Mouse (Mus musculus): ENCODE measurements around the gene Dpm3. TPM values are rescaled to one million over a fixed set of nuclear protein-coding genes. Genes with fewer than 3 reads are reported as not detected.

Gene Dpm3
- polyA plus RNA-seq, 1 experiment from 2014 or later = 82.9 TPM

- no peak for ATAC-seq (ENCODE audit: low FRiP score)
- WGBS = 42% methylated on average over 2 of the region's 2 CpGs
Measured at GRCm38 (mm10) chr3:89285526-89285925, 26.4 kb downstream of the Dpm3 start.

GRCm38 (mm10) chr3:89287286-89287685, 28.1 kb downstream of the Dpm3 start:
- no peaks in the 10 kb centered on the region for H3K36me3 ChIP-seq (ENCODE audit: control insufficient read depth, insufficient read depth, low read length)
- no peaks in the 10 kb centered on the region for H3K27me3 ChIP-seq (ENCODE audit: control insufficient read depth, insufficient read depth, low read length)
- no peak overlapping the region for H3K4me3 ChIP-seq (ENCODE audit: low read depth, low read length)
- H3K4me2 ChIP-seq (replicated peaks; ENCODE audit: low read depth, low read length) = no peak overlapping the region
- no peak for ATAC-seq (ENCODE audit: low FRiP score)
- no peak overlapping the region for H3K9ac ChIP-seq (ENCODE audit: low read depth, low read length)
- no peak for DNase-seq (ENCODE audit: low spot score)
- no peaks in the 10 kb centered on the region for H3K9me3 ChIP-seq (ENCODE audit: control insufficient read depth, low read length)
- H3K4me1 ChIP-seq (replicated peaks; ENCODE audit: control insufficient read depth, insufficient read depth, low read length) = no peaks in the 10 kb centered on the region
- no peak overlapping the region for H3K27ac ChIP-seq (ENCODE audit: low read depth, low read length)
- 63% methylated on average over 5 of the region's 5 CpGs for WGBS

More at GRCm38 (mm10) chr3:89285526-89285925, 26.4 kb downstream of the Dpm3 start:
- H3K36me3 ChIP-seq (ENCODE audit: control insufficient read depth, insufficient read depth, low read length) = no peaks in the 10 kb centered on the region
- DNase-seq (ENCODE audit: low spot score) = no peak
- no peak overlapping the region for H3K4me3 ChIP-seq (ENCODE audit: low read depth, low read length)
- H3K4me1 ChIP-seq (replicated peaks; ENCODE audit: control insufficient read depth, insufficient read depth, low read length) = peaks cover 3% of the 10 kb centered on the region
- H3K27ac ChIP-seq (ENCODE audit: low read depth, low read length) = no peak overlapping the region
- no peak overlapping the region for H3K4me2 ChIP-seq (replicated peaks; ENCODE audit: low read depth, low read length)
- no peaks in the 10 kb centered on the region for H3K9me3 ChIP-seq (ENCODE audit: control insufficient read depth, low read length)
- H3K9ac ChIP-seq (ENCODE audit: low read depth, low read length) = no peak overlapping the region
- peaks cover 12% of the 10 kb centered on the region for H3K27me3 ChIP-seq (ENCODE audit: control insufficient read depth, insufficient read depth, low read length)

GRCm38 (mm10) chr3:89288503-89288928, 29.4 kb downstream of the Dpm3 start:
- DNase-seq (ENCODE audit: low spot score) (no peak), ATAC-seq (ENCODE audit: low FRiP score) (no peak)
- Histone ChIP-seq H3K4me2 (replicated peaks; ENCODE audit: low read depth, low read length) (no peak overlapping the region), H3K9ac (ENCODE audit: low read depth, low read length) (no peak overlapping the region), H3K4me3 (ENCODE audit: low read depth, low read length) (no peak overlapping the region), H3K9me3 (ENCODE audit: control insufficient read depth, low read length) (no peaks in the 10 kb centered on the region), H3K27me3 (ENCODE audit: control insufficient read depth, insufficient read depth, low read length) (no peaks in the 10 kb centered on the region), H3K27ac (ENCODE audit: low read depth, low read length) (no peak overlapping the region), H3K4me1 (replicated peaks; ENCODE audit: control insufficient read depth, insufficient read depth, low read length) (no peaks in the 10 kb centered on the region), H3K36me3 (ENCODE audit: control insufficient read depth, insufficient read depth, low read length) (no peaks in the 10 kb centered on the region)
- 47% methylated on average over 7 of the region's 7 CpGs for WGBS

- Histone ChIP-seq H3K4me2 (replicated peaks; ENCODE audit: low read depth, low read length) (no peak overlapping the region), H3K27me3 (ENCODE audit: control insufficient read depth, insufficient read depth, low read length) (no peaks in the 10 kb centered on the region), H3K9ac (ENCODE audit: low read depth, low read length) (no peak overlapping the region), H3K4me1 (replicated peaks; ENCODE audit: control insufficient read depth, insufficient read depth, low read length) (no peaks in the 10 kb centered on the region), H3K9me3 (ENCODE audit: control insufficient read depth, low read length) (no peaks in the 10 kb centered on the region), H3K27ac (ENCODE audit: low read depth, low read length) (no peak overlapping the region), H3K4me3 (ENCODE audit: low read depth, low read length) (no peak overlapping the region), H3K36me3 (ENCODE audit: control insufficient read depth, insufficient read depth, low read length) (no peaks in the 10 kb centered on the region)
- no peak for DNase-seq (ENCODE audit: low spot score)
- WGBS = 76% methylated on average over 10 of the region's 10 CpGs
- no peak for ATAC-seq (ENCODE audit: low FRiP score)
Measured at GRCm38 (mm10) chr3:89291874-89292273, 32.7 kb downstream of the Dpm3 start.

GRCm38 (mm10) chr3:89292303-89292702, 33.1 kb downstream of the Dpm3 start:
- Histone ChIP-seq H3K27me3 (ENCODE audit: control insufficient read depth, insufficient read depth, low read length) (no peaks in the 10 kb centered on the region), H3K27ac (ENCODE audit: low read depth, low read length) (no peak overlapping the region), H3K36me3 (ENCODE audit: control insufficient read depth, insufficient read depth, low read length) (no peaks in the 10 kb centered on the region), H3K9me3 (ENCODE audit: control insufficient read depth, low read length) (no peaks in the 10 kb centered on the region), H3K4me2 (replicated peaks; ENCODE audit: low read depth, low read length) (no peak overlapping the region), H3K4me1 (replicated peaks; ENCODE audit: control insufficient read depth, insufficient read depth, low read length) (no peaks in the 10 kb centered on the region), H3K4me3 (ENCODE audit: low read depth, low read length) (no peak overlapping the region), H3K9ac (ENCODE audit: low read depth, low read length) (no peak overlapping the region)
- DNase-seq (ENCODE audit: low spot score) (no peak), ATAC-seq (ENCODE audit: low FRiP score) (no peak)
- 90% methylated on average over 5 of the region's 5 CpGs for WGBS

- H3K4me3 ChIP-seq (ENCODE audit: low read depth, low read length) = no peak overlapping the region
- no peaks in the 10 kb centered on the region for H3K36me3 ChIP-seq (ENCODE audit: control insufficient read depth, insufficient read depth, low read length)
- no peak overlapping the region for H3K4me2 ChIP-seq (replicated peaks; ENCODE audit: low read depth, low read length)
- DNase-seq (ENCODE audit: low spot score) (no peak), ATAC-seq (ENCODE audit: low FRiP score) (no peak)
- no peaks in the 10 kb centered on the region for H3K27me3 ChIP-seq (ENCODE audit: control insufficient read depth, insufficient read depth, low read length)
- H3K9ac ChIP-seq (ENCODE audit: low read depth, low read length) = no peak overlapping the region
- no peaks in the 10 kb centered on the region for H3K4me1 ChIP-seq (replicated peaks; ENCODE audit: control insufficient read depth, insufficient read depth, low read length)
- H3K9me3 ChIP-seq (ENCODE audit: control insufficient read depth, low read length) = no peaks in the 10 kb centered on the region
- 91% methylated on average over 11 of the region's 11 CpGs for WGBS
- H3K27ac ChIP-seq (ENCODE audit: low read depth, low read length) = no peak overlapping the region
Measured at GRCm38 (mm10) chr3:89293247-89293918, 34.2 kb downstream of the Dpm3 start.

GRCm38 (mm10) chr3:89294195-89294594, 35.0 kb downstream of the Dpm3 start:
- ATAC-seq (ENCODE audit: low FRiP score) = no peak
- 77% methylated on average over 5 of the region's 5 CpGs for WGBS
- no peak for DNase-seq (ENCODE audit: low spot score)
- Histone ChIP-seq H3K4me3 (ENCODE audit: low read depth, low read length) (no peak overlapping the region), H3K36me3 (ENCODE audit: control insufficient read depth, insufficient read depth, low read length) (no peaks in the 10 kb centered on the region), H3K9ac (ENCODE audit: low read depth, low read length) (no peak overlapping the region), H3K27ac (ENCODE audit: low read depth, low read length) (no peak overlapping the region), H3K4me2 (replicated peaks; ENCODE audit: low read depth, low read length) (no peak overlapping the region), H3K27me3 (ENCODE audit: control insufficient read depth, insufficient read depth, low read length) (no peaks in the 10 kb centered on the region), H3K9me3 (ENCODE audit: control insufficient read depth, low read length) (no peaks in the 10 kb centered on the region), H3K4me1 (replicated peaks; ENCODE audit: control insufficient read depth, insufficient read depth, low read length) (0 out of 2 replicates have a peak, but pooled peaks cover under 1% of the 10 kb centered on the region)

- Histone ChIP-seq H3K9ac (ENCODE audit: low read depth, low read length) (no peak overlapping the region), H3K36me3 (ENCODE audit: control insufficient read depth, insufficient read depth, low read length) (no peaks in the 10 kb centered on the region), H3K27me3 (ENCODE audit: control insufficient read depth, insufficient read depth, low read length) (peaks cover 6% of the 10 kb centered on the region), H3K9me3 (ENCODE audit: control insufficient read depth, low read length) (no peaks in the 10 kb centered on the region), H3K4me3 (ENCODE audit: low read depth, low read length) (no peak overlapping the region), H3K27ac (ENCODE audit: low read depth, low read length) (no peak overlapping the region), H3K4me1 (replicated peaks; ENCODE audit: control insufficient read depth, insufficient read depth, low read length) (0 out of 2 replicates have a peak, but pooled peaks cover 4% of the 10 kb centered on the region), H3K4me2 (replicated peaks; ENCODE audit: low read depth, low read length) (no peak overlapping the region)
- no peak for ATAC-seq (ENCODE audit: low FRiP score)
- 81% methylated on average over 8 of the region's 8 CpGs for WGBS
- no peak for DNase-seq (ENCODE audit: low spot score)
Measured at GRCm38 (mm10) chr3:89295685-89296230, 36.6 kb downstream of the Dpm3 start.
